Mouse (Mus musculus): ENCODE results near the gene Ppdpf.
"Not testable (repeated sequence)": the region's sequence is repeated elsewhere in the genome, so short reads cannot be mapped to it uniquely, and the experiment has no call there.

Gene Ppdpf

GRCm38 (mm10) chr2:181159771-181160170 lies 27.3 kb upstream of the Ppdpf start:
- DNase-seq = no peak

GRCm38 (mm10) chr2:181160821-181161220 lies 26.2 kb upstream of the Ppdpf start:
- no peak for DNase-seq

- DNase-seq = no peak
Observed at GRCm38 (mm10) chr2:181166469-181166868, 20.6 kb upstream of the Ppdpf start.

GRCm38 (mm10) chr2:181174646-181175045 lies 12.4 kb upstream of the Ppdpf start:
- no peak for DNase-seq

GRCm38 (mm10) chr2:181178015-181178414 lies 9.0 kb upstream of the Ppdpf start:
- no peak for DNase-seq

- DNase-seq = no peak
Observed at GRCm38 (mm10) chr2:181178471-181178870, 8.6 kb upstream of the Ppdpf start.

GRCm38 (mm10) chr2:181180898-181181297 lies 6.1 kb upstream of the Ppdpf start:
- DNase-seq = no peak

GRCm38 (mm10) chr2:181186635-181187034 lies 412 bp upstream of the Ppdpf start:
- DNase-seq = peak; percentile 87

- peak; percentile 6 to 28 for DNase-seq
Observed at GRCm38 (mm10) chr2:181188681-181189080, 1.6 kb downstream of the Ppdpf start.

GRCm38 (mm10) chr2:181189321-181189720 lies 2.3 kb downstream of the Ppdpf start:
- no peak for DNase-seq

- not testable (repeated sequence) for DNase-seq
Observed at GRCm38 (mm10) chr2:181191385-181191784, 4.3 kb downstream of the Ppdpf start.

GRCm38 (mm10) chr2:181191936-181192335 lies 4.9 kb downstream of the Ppdpf start:
- DNase-seq = no peak

GRCm38 (mm10) chr2:181193044-181193443 lies 6.0 kb downstream of the Ppdpf start:
- no peak for DNase-seq

GRCm38 (mm10) chr2:181196628-181197300 lies 9.7 kb downstream of the Ppdpf start:
- DNase-seq = no peak

GRCm38 (mm10) chr2:181201606-181202005 lies 14.6 kb downstream of the Ppdpf start:
- DNase-seq = no peak

GRCm38 (mm10) chr2:181202422-181202821 lies 15.4 kb downstream of the Ppdpf start, which contains the start of gene Ptk6:
Ptk6 (minus strand) TSS chr2:181202789.
- DNase-seq = no peak

GRCm38 (mm10) chr2:181202886-181203285 lies 15.8 kb downstream of the Ppdpf start:
- DNase-seq = no peak

- no peak for DNase-seq
Observed at GRCm38 (mm10) chr2:181205678-181206077, 18.6 kb downstream of the Ppdpf start.

GRCm38 (mm10) chr2:181206118-181206517 lies 19.1 kb downstream of the Ppdpf start:
- no peak for DNase-seq

- DNase-seq = no peak
Observed at GRCm38 (mm10) chr2:181212389-181213020, 25.5 kb downstream of the Ppdpf start.

- peak; percentile 38 to 46 for DNase-seq
Observed at GRCm38 (mm10) chr2:181213021-181213445, 26.0 kb downstream of the Ppdpf start, which contains the start of gene Srms. Srms (minus strand) TSS chr2:181213185.

- DNase-seq = no peak
Observed at GRCm38 (mm10) chr2:181216037-181216436, 29.0 kb downstream of the Ppdpf start.

GRCm38 (mm10) chr2:181218881-181219485 lies 31.9 kb downstream of the Ppdpf start:
- no peak for DNase-seq

Data from thymus, postnatal 36 days (tissue).